Mouse (Mus musculus) spleen, adult 2 months (tissue): Measurements from ENCODE around the gene Fzd10. TPM values are rescaled to one million over a fixed set of nuclear protein-coding genes. Genes with fewer than 3 reads are reported as not detected.

Experiments used
- DNase-seq, 2 experiments: peaks; one replicate each; pipeline versions ENCODE4 v3.0.0 to v3.0.0-alpha.2; 2012 to 2021; ENCODE audit warnings: low spot score in 2 of 2, low read depth in 1 of 2
- H3K27ac ChIP-seq: fragments of 200-500 bp; 2 replicates; pipeline ENCODE4 v1.5.1; 2012; ENCODE audit warnings: low read length, inconsistent platforms; ENCODE audit not compliant: insufficient read depth
- H3K27me3 ChIP-seq: fragments of 200-500 bp; 2 replicates; pipeline ENCODE4 v1.6.1; 2012; ENCODE audit warnings: mild to moderate bottlenecking, moderate library complexity, low read length, inconsistent platforms; ENCODE audit not compliant: control insufficient read depth, insufficient read depth
- H3K36me3 ChIP-seq: fragments of 200-500 bp; 2 replicates; pipeline ENCODE4 v1.6.1; 2012; ENCODE audit warnings: mild to moderate bottlenecking, low read length, inconsistent platforms; ENCODE audit not compliant: control insufficient read depth, insufficient read depth
- H3K4me1 ChIP-seq: fragments of 200-500 bp; 2 replicates; pipeline ENCODE4 v1.6.1; 2011; ENCODE audit warnings: inconsistent platforms; ENCODE audit not compliant: control insufficient read depth, insufficient read depth, insufficient read length
- H3K4me3 ChIP-seq: fragments of 200-500 bp; 2 replicates; pipeline ENCODE4 v1.5.1; 2011; ENCODE audit warnings: mild to moderate bottlenecking, inconsistent platforms; ENCODE audit not compliant: insufficient read depth, insufficient read length; ENCODE audit errors: extremely low read depth
- CTCF ChIP-seq: fragments of 200-500 bp; IDR thresholded peaks from 2 replicates; pipeline ENCODE4 v1.5.1; 2011; ENCODE audit warnings: mild to moderate bottlenecking, inconsistent platforms; ENCODE audit not compliant: insufficient read depth, insufficient read length, insufficient replicate concordance; ENCODE audit errors: extremely low read depth
- POLR2A ChIP-seq: fragments of 200-500 bp; IDR thresholded peaks from 2 replicates; pipeline ENCODE4 v1.6.1; 2011; ENCODE audit warnings: low read depth, low read length, inconsistent platforms
- WGBS: fragments of 180-500 bp; shearing (Covaris S2); methylation state at CpG from one replicate; pipeline ENCODE4 v1.1.7; 2018; 5-methylcytosine and 5-hydroxymethylcytosine counted together
- polyA plus RNA-seq: library from polyadenylated mRNA; depleted of rRNA; stranded (reverse); fragments of >200 nt; gene quantifications from 2 replicates; pipeline ENCODE4 v1.2.3, GENCODE M21; 2012

The Fzd10 gene
- polyA plus RNA-seq, 1 experiment: 0.15 TPM

DNA sequence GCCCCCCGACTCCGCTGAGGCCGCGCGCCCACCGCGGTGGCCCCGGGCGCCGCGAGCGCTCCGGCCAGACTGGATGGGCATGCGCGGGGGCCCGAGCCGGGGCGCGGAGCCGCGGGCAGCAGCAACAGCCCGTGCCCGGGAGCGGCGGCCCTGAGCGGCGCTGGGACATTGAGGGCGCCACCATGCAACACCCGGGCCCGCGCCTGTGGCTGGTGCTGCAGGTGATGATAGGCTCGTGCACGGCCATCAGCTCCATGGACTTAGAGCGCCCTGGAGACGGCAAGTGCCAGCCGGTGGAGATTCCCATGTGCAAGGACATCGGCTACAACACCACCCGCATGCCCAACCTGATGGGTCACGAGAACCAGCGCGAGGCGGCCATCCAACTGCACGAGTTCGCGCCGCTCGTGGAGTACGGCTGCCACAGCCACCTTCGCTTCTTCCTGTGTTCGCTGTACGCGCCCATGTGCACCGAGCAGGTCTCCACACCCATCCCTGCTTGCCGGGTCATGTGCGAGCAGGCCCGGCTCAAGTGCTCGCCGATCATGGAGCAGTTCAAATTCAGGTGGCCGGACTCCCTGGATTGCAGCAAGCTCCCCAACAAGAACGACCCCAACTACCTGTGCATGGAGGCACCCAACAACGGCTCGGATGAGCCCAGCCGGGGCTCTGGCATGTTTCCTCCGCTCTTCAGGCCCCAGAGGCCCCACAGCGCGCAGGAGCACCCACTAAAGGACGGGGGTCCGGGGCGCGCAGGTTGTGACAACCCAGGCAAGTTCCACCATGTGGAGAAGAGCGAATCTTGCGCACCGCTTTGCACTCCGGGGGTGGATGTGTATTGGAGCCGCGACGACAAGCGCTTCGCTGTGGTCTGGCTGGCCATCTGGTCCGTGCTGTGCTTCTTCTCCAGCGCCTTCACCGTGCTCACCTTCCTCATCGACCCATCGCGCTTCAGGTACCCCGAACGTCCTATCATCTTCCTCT is 684 bp downstream of the Fzd10 start:
- TF ChIP-seq CTCF (no peak), POLR2A (no peak)
- peak overlapping the region; percentile 27; the same call in 1 of the 2 replicates for H3K4me3 ChIP-seq
- H3K27ac ChIP-seq: no peak overlapping the region
- no peaks in the 10 kb centered on the region for H3K36me3 ChIP-seq
- no peak for DNase-seq
- 4% methylated on average over 81 of the region's 87 CpGs for WGBS
- peaks cover 10% of the 10 kb centered on the region for H3K27me3 ChIP-seq
- peaks cover 5% of the 10 kb centered on the region for H3K4me1 ChIP-seq

DNA sequence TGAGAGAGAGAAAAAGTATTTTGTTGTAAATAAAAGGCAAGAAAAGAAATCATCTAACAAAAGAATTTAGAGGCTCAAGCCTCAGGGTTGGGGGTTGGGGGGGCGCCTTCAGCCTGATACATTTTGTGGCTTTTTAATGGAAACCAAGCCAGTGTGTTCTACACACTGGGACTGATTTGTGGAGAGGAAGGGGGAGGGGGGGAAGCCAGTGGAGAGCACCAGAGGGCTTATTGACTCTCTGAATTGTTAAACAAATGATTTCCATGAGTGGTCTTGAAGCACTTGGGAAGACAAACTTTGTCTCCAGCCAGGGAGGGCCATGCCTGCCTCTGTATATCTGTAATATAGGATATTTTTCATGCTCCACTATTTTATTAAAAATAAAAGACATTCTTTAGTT is 3.0 kb downstream of the Fzd10 start:
- Histone ChIP-seq H3K27ac (no peak overlapping the region), H3K27me3 (peaks cover 10% of the 10 kb centered on the region), H3K4me3 (no peak overlapping the region), H3K36me3 (no peaks in the 10 kb centered on the region), H3K4me1 (peaks cover 5% of the 10 kb centered on the region)
- no peak for DNase-seq
- no peak for TF ChIP-seq CTCF
- TF ChIP-seq POLR2A: no peak
- 92% methylated on average over 1 of the region's 1 CpGs for WGBS

DNA sequence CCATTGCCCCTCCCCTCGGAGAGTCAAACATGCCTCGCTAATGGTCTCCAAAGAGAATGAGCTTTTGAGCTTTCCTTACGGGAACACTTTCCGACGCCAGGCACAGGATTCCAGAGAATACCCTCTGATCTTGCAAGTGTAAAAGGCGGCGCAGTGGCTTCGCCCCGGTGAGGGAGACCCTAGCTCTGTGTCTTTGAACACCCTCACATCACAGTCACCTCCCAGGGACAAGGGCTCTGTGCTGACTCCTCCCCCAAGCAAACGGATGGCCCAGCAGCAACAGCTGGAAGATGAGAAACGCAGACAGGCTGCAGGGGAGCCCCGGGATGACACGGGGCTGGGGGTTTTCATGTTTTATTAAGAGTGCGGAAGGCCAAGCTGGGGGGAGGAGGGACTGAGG is 6.0 kb downstream of the Fzd10 start:
- no peak overlapping the region for H3K4me3 ChIP-seq
- peaks cover 2% of the 10 kb centered on the region; the same call in 1 of the 2 replicates for H3K27me3 ChIP-seq
- no peak for TF ChIP-seq CTCF
- no peak for TF ChIP-seq POLR2A
- no peaks in the 10 kb centered on the region for H3K36me3 ChIP-seq
- no peaks in the 10 kb centered on the region for H3K4me1 ChIP-seq
- WGBS: 44% methylated on average over 14 of the region's 14 CpGs
- H3K27ac ChIP-seq: no peak overlapping the region
- no peak for DNase-seq

DNA sequence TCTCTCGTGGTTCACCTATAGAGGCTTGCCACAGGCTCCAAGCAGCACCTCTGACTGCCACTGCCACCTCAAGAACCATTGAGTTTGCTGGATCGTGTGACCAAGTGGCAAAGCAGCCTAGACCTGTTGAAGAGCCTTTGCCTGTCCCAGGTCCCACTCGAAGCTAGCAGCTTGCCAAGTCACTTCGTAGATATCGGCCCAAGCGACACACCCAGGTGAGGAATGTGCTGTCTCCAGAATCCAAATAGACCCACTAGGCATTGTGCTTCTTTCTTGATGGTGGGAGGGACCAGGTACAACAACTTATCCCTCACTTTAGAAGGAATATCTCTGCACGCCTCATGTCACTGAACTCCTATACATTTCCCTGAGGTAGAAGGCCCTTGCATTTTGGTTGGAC is 8.4 kb downstream of the Fzd10 start:
- WGBS: 88% methylated on average over 7 of the region's 7 CpGs
- Histone ChIP-seq H3K4me3 (no peak overlapping the region), H3K27ac (no peak overlapping the region), H3K4me1 (no peaks in the 10 kb centered on the region), H3K36me3 (no peaks in the 10 kb centered on the region), H3K27me3 (no peaks in the 10 kb centered on the region)
- no peak for DNase-seq
- no peak for TF ChIP-seq CTCF
- no peak for TF ChIP-seq POLR2A

DNA sequence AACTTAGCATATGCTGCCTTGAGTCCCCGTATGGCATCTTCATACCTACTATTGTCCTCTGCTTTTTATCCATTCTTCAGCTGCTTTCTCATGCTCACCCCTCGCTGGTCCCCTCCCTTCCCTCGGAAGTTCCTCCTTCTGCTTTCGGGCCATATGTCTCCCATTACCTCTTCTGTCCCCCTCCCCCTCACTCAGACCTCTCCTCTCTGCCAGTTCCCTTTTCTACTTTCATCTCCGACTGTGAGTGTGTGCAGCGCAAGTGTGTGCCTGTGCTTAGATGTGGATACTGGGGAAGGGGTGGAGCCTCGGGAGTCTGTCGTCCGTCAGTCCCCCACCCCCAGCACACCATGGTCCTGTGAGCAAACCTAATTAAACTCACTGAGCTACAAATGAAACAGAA is 17.0 kb downstream of the Fzd10 start:
- WGBS: 2% methylated on average over 9 of the region's 9 CpGs
- H3K27ac ChIP-seq: no peak overlapping the region
- no peak for DNase-seq
- H3K36me3 ChIP-seq: no peaks in the 10 kb centered on the region
- no peak for TF ChIP-seq CTCF
- no peak for TF ChIP-seq POLR2A
- H3K27me3 ChIP-seq: no peaks in the 10 kb centered on the region
- no peaks in the 10 kb centered on the region for H3K4me1 ChIP-seq
- H3K4me3 ChIP-seq: no peak overlapping the region

DNA sequence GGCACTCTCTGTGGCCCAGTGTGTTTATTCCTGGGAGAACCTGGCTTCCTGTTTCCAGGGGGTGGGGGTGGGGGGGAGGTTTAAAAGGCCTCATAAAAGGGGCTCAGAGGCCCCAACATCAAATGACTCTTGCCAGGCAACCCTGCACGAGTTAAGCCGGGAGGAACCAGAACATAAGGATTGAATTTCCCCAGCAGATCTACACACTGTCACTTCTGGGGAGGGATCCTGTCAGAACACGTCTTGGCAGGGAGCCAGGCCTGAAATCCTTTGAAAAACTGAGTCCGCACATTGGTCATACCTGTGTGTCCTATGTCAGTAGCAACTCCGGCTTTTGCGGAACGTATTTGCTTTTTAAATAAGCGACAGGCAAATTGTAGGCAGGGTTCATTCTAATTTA is 19.3 kb downstream of the Fzd10 start:
- WGBS: 75% methylated on average over 8 of the region's 8 CpGs
- no peak for DNase-seq
- Histone ChIP-seq H3K36me3 (no peaks in the 10 kb centered on the region), H3K27me3 (no peaks in the 10 kb centered on the region), H3K4me1 (no peaks in the 10 kb centered on the region), H3K4me3 (no peak overlapping the region), H3K27ac (no peak overlapping the region)
- no peak for TF ChIP-seq CTCF
- TF ChIP-seq POLR2A: no peak

DNA sequence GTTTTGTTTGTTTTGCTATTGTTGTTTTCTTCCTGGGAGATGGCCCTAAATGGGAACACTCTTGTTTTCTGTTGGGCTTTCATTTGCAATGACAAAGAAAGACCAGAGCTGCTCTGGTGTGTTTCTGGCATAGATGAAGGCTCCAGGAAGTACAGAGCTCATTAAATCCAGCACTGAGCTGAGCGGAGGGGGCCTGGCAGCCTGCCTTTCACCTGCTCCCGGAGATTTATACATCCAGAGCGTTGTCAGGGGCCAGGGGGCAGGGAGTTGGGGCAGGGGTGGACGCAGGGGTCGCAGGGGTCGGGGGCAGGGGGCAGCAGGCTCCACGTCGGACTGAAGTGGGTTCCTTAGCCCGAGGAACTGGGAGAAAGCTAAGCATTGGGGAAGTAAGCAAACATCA is 19.8 kb downstream of the Fzd10 start:
- H3K4me1 ChIP-seq: no peaks in the 10 kb centered on the region
- whole genome bisulfite sequencing: 27% methylated on average over 9 of the region's 9 CpGs
- no peak overlapping the region for H3K27ac ChIP-seq
- H3K27me3 ChIP-seq: no peaks in the 10 kb centered on the region
- H3K36me3 ChIP-seq: no peaks in the 10 kb centered on the region
- no peak for DNase-seq
- TF ChIP-seq CTCF (no peak), POLR2A (no peak)
- no peak overlapping the region for H3K4me3 ChIP-seq
